Mouse (Mus musculus) kidney, postnatal 4 days (tissue): ENCODE data around the gene Rtn1.

Source experiments
- DNase-seq, 2 experiments: peaks; one replicate each; pipeline ENCODE4 v3.0.0; 2021; ENCODE audit warnings: mixed read lengths in 2 of 2

Rtn1 gene

GRCm38 (mm10) chr12:72227731-72228130 lies 181.1 kb downstream of the Rtn1 start:
- no peak for DNase-seq

DNA sequence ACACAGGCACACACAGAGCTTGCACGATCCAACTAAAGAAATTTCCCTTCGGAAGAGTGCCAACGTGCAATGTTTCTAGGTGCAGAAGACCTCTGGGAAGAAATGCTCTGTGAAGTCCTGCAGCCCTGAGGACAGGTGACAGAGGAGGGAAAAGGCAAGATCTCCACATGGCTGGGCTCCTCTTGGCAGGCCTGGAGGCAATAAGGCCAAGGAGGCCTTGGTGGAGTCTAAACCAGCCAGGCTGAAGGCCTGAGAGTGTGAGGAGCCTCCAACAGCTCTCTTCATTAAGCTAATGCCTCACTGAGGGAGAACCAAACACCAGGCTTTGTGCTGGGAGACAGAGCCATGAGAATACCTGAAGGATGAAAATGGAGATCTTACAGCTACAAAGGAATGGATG lies 183.5 kb downstream of the Rtn1 start:
- DNase-seq: no peak

DNA sequence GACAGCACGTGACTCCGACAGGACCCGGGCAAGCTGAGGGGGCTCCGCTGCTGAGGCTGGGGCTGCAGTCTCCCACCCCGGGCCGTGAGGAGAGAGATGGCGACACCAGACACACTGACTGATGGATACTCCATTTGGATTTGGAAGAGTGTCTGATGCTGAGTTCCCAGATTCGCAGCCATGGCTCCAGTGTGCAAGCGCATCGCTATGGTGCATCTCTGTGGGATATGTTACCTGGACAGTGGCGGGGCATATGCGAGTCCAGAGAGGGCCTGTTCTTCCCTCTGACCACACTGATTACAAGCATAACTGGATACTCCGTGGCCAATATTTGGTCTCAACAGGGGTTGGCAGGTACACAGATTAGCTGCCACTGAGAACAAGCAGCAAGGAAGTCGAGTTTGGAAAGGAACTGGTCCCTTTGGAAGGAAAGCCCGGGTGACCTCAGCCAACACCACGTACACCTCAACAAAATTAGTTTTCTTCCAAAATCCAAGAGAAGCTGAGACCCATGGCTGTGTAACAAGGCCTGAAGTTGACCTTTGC lies 185.2 kb downstream of the Rtn1 start:
- no peak for DNase-seq

DNA sequence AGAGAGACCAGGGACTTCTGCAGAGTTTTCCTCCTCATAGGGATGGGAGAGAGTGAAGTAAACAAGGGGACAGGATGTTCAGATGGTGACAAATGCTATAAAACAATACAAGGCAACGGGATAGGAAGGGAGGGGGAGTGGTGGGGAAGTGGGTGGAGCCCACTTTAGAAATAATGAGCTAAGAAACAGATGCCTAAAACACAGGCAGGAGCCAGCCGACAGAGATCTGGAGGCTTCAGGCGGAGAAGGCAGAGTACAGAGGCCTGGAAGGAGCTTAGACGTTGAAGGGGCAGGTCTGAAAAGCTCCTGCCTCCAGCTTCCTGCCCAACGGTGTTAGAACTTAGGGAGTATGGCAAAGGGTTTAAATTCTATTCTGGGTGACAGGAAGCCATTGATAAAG lies 195.3 kb downstream of the Rtn1 start:
- DNase-seq: peak in 1 of 2 experiments; percentile 10

GRCm38 (mm10) chr12:72200828-72201227 lies 208.0 kb downstream of the Rtn1 start:
- no peak for DNase-seq

- DNase-seq: peak; percentile 29 to 48
Observed at GRCm38 (mm10) chr12:72197925-72198486, 210.8 kb downstream of the Rtn1 start.

DNA sequence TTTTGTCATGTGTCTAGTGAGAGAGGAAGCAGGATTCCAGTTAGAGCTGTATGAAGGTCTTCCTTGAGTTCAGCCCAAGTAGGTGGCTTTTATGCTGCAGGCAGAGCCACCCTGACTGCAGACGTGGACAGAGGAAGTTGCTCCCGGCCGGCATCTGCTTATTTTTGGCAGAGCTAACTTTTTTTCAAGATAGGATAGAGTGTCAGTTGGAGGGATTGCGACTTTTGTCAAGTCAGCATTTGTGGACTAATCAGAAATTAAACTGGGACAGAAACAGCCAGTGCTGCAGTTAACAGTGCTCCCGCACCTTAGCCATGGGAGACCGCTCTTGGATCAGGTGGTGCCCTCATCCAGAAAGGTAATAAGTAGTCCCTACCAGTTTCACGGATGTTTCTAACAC lies 211.4 kb downstream of the Rtn1 start:
- peak in 1 of 2 experiments; percentile 5 for DNase-seq

- no peak for DNase-seq
Observed at GRCm38 (mm10) chr12:72184929-72185328, 223.9 kb downstream of the Rtn1 start, which contains the start of gene Ccdc175. TSS of gene Ccdc175 (minus strand) at chr12:72185029.

DNA sequence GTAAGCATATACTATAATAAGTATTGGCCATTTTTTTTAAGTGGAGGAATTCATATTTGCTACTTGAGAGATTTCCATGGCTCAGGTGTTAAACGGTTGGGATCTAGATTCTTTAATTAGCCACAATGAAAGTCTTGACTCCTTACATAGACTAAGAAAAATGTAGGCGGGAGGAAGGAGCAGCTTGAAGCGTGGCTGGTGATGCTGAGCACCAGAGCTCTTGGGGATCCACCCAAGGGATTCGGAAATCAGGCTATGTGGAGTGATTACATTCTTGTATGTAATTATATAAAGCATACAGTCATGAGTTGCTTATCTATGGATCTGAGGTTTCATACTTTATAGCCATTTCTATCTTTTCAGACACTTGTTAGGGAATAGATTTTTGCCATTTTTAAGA lies 229.3 kb downstream of the Rtn1 start:
- no peak for DNase-seq

- no peak for DNase-seq
Observed at GRCm38 (mm10) chr12:72178322-72178721, 230.5 kb downstream of the Rtn1 start.
